Mouse (Mus musculus): ENCODE results near the gene Slc37a3.

Gene Slc37a3

GRCm38 (mm10) chr6:39319061-39319761 is 58.3 kb downstream of the Slc37a3 start:
- TF ChIP-seq CTCF (conservative IDR thresholded peaks at IDR 0.05; ENCODE audit: low read length): no peak
- TF ChIP-seq POU5F1 (IDR thresholded peaks at IDR 0.05; ENCODE audit: borderline replicate concordance, low read length): no peak
- TF ChIP-seq NANOG (IDR thresholded peaks at IDR 0.05; ENCODE audit: borderline replicate concordance, low read length): no peak
- Histone ChIP-seq H3K27me3 (ENCODE audit: insufficient read depth, low read length) (no peaks in the 10 kb centered on the region), H3K9me3 (ENCODE audit: low read length) (peaks cover 10% of the 10 kb centered on the region), H3K4me1 (replicated peaks; ENCODE audit: low read depth, low read length) (peaks cover 23% of the 10 kb centered on the region), H3K4me3 (replicated peaks; ENCODE audit: low read length) (no peak overlapping the region), H3K36me3 (ENCODE audit: insufficient read depth, low read length) (no peaks in the 10 kb centered on the region)

GRCm38 (mm10) chr6:39318631-39319010 is 58.9 kb downstream of the Slc37a3 start:
- peaks cover 23% of the 10 kb centered on the region for H3K4me1 ChIP-seq (replicated peaks; ENCODE audit: low read depth, low read length)
- no peak overlapping the region for H3K4me3 ChIP-seq (replicated peaks; ENCODE audit: low read length)
- no peaks in the 10 kb centered on the region for H3K36me3 ChIP-seq (ENCODE audit: insufficient read depth, low read length)
- no peaks in the 10 kb centered on the region for H3K27me3 ChIP-seq (ENCODE audit: insufficient read depth, low read length)
- H3K9me3 ChIP-seq (ENCODE audit: low read length): peaks cover 9% of the 10 kb centered on the region
- TF ChIP-seq NANOG (IDR thresholded peaks at IDR 0.05; ENCODE audit: borderline replicate concordance, low read length) (no peak), CTCF (conservative IDR thresholded peaks at IDR 0.05; ENCODE audit: low read length) (no peak), POU5F1 (IDR thresholded peaks at IDR 0.05; ENCODE audit: borderline replicate concordance, low read length) (no peak)

- Histone ChIP-seq H3K4me1 (replicated peaks; ENCODE audit: low read depth, low read length) (peaks cover 23% of the 10 kb centered on the region), H3K27me3 (ENCODE audit: insufficient read depth, low read length) (no peaks in the 10 kb centered on the region), H3K4me3 (replicated peaks; ENCODE audit: low read length) (no peak overlapping the region), H3K36me3 (ENCODE audit: insufficient read depth, low read length) (no peaks in the 10 kb centered on the region), H3K9me3 (ENCODE audit: low read length) (peaks cover 11% of the 10 kb centered on the region)
- no peak for TF ChIP-seq POU5F1 (IDR thresholded peaks at IDR 0.05; ENCODE audit: borderline replicate concordance, low read length)
- no peak for TF ChIP-seq CTCF (conservative IDR thresholded peaks at IDR 0.05; ENCODE audit: low read length)
- TF ChIP-seq NANOG (IDR thresholded peaks at IDR 0.05; ENCODE audit: borderline replicate concordance, low read length): no peak
Observed at GRCm38 (mm10) chr6:39317854-39318630, 59.4 kb downstream of the Slc37a3 start.

GRCm38 (mm10) chr6:39316089-39316488 is 61.4 kb downstream of the Slc37a3 start:
- 0 out of 2 replicates have a peak, but pooled peaks cover 5% of the 10 kb centered on the region for H3K36me3 ChIP-seq (ENCODE audit: insufficient read depth, low read length)
- H3K9me3 ChIP-seq (ENCODE audit: low read length): peaks cover 29% of the 10 kb centered on the region
- no peaks in the 10 kb centered on the region for H3K27me3 ChIP-seq (ENCODE audit: insufficient read depth, low read length)
- TF ChIP-seq NANOG (IDR thresholded peaks at IDR 0.05; ENCODE audit: borderline replicate concordance, low read length) (no peak), CTCF (conservative IDR thresholded peaks at IDR 0.05; ENCODE audit: low read length) (no peak), POU5F1 (IDR thresholded peaks at IDR 0.05; ENCODE audit: borderline replicate concordance, low read length) (no peak)
- H3K4me3 ChIP-seq (replicated peaks; ENCODE audit: low read length): no peak overlapping the region
- peaks cover 23% of the 10 kb centered on the region for H3K4me1 ChIP-seq (replicated peaks; ENCODE audit: low read depth, low read length)

- no peaks in the 10 kb centered on the region for H3K27me3 ChIP-seq (ENCODE audit: insufficient read depth, low read length)
- H3K4me1 ChIP-seq (replicated peaks; ENCODE audit: low read depth, low read length): peaks cover 17% of the 10 kb centered on the region
- no peak for TF ChIP-seq POU5F1 (IDR thresholded peaks at IDR 0.05; ENCODE audit: borderline replicate concordance, low read length)
- H3K9me3 ChIP-seq (ENCODE audit: low read length): peaks cover 45% of the 10 kb centered on the region
- H3K36me3 ChIP-seq (ENCODE audit: insufficient read depth, low read length): peaks cover 10% of the 10 kb centered on the region
- H3K4me3 ChIP-seq (replicated peaks; ENCODE audit: low read length): no peak overlapping the region
Observed at GRCm38 (mm10) chr6:39314461-39314860, 63.0 kb downstream of the Slc37a3 start.

GRCm38 (mm10) chr6:39311786-39312185 is 65.7 kb downstream of the Slc37a3 start:
- peaks cover 19% of the 10 kb centered on the region for H3K36me3 ChIP-seq (ENCODE audit: insufficient read depth, low read length)
- H3K9me3 ChIP-seq (ENCODE audit: low read length): peaks cover 67% of the 10 kb centered on the region
- TF ChIP-seq POU5F1 (IDR thresholded peaks at IDR 0.05; ENCODE audit: borderline replicate concordance, low read length) (no peak), CTCF (conservative IDR thresholded peaks at IDR 0.05; ENCODE audit: low read length) (no peak), NANOG (IDR thresholded peaks at IDR 0.05; ENCODE audit: borderline replicate concordance, low read length) (no peak)
- no peak overlapping the region for H3K4me3 ChIP-seq (replicated peaks; ENCODE audit: low read length)
- no peaks in the 10 kb centered on the region; the same call in 1 of the 2 replicates for H3K4me1 ChIP-seq (replicated peaks; ENCODE audit: low read depth, low read length)
- no peaks in the 10 kb centered on the region for H3K27me3 ChIP-seq (ENCODE audit: insufficient read depth, low read length)

GRCm38 (mm10) chr6:39304371-39304874 is 73.1 kb downstream of the Slc37a3 start:
- no peak for TF ChIP-seq NANOG (IDR thresholded peaks at IDR 0.05; ENCODE audit: borderline replicate concordance, low read length)
- no peak for TF ChIP-seq CTCF (conservative IDR thresholded peaks at IDR 0.05; ENCODE audit: low read length)
- TF ChIP-seq POU5F1 (IDR thresholded peaks at IDR 0.05; ENCODE audit: borderline replicate concordance, low read length): no peak
- H3K4me1 ChIP-seq (replicated peaks; ENCODE audit: low read depth, low read length): peaks cover 23% of the 10 kb centered on the region

GRCm38 (mm10) chr6:39301484-39301883 is 76.0 kb downstream of the Slc37a3 start:
- Histone ChIP-seq H3K27me3 (ENCODE audit: insufficient read depth, low read length) (no peaks in the 10 kb centered on the region), H3K4me3 (replicated peaks; ENCODE audit: low read length) (no peak overlapping the region), H3K4me1 (replicated peaks; ENCODE audit: low read depth, low read length) (peaks cover 29% of the 10 kb centered on the region), H3K36me3 (ENCODE audit: insufficient read depth, low read length) (no peaks in the 10 kb centered on the region), H3K9me3 (ENCODE audit: low read length) (no peaks in the 10 kb centered on the region)
- TF ChIP-seq CTCF (conservative IDR thresholded peaks at IDR 0.05; ENCODE audit: low read length) (no peak), NANOG (IDR thresholded peaks at IDR 0.05; ENCODE audit: borderline replicate concordance, low read length) (no peak), POU5F1 (IDR thresholded peaks at IDR 0.05; ENCODE audit: borderline replicate concordance, low read length) (no peak)

More at GRCm38 (mm10) chr6:39304371-39304874, 73.1 kb downstream of the Slc37a3 start:
- peaks cover 22% of the 10 kb centered on the region for H3K9me3 ChIP-seq (ENCODE audit: low read length)
- no peaks in the 10 kb centered on the region for H3K27me3 ChIP-seq (ENCODE audit: insufficient read depth, low read length)
- peaks cover 8% of the 10 kb centered on the region; the same call in 1 of the 2 replicates for H3K36me3 ChIP-seq (ENCODE audit: insufficient read depth, low read length)
- H3K4me3 ChIP-seq (replicated peaks; ENCODE audit: low read length): no peak overlapping the region
